Mouse (Mus musculus) hindbrain, embryonic 15.5 days (tissue): ENCODE data around the gene Vangl1. TPM values are rescaled to one million over a fixed set of nuclear protein-coding genes. Genes with fewer than 3 reads are reported as not detected.
A peak's percentile ranks its signal among the peaks of the same experiment; 100 is the strongest.

ENCODE experiments used
- ATAC-seq: fragments of 200-750 bp; cut with Nextera tagmentation; 2 replicates; pipeline ENCODE4 v1.8.0; 2017; ENCODE audit warnings: low read depth, moderate number of reproducible peaks, moderate TSS enrichment; ENCODE audit not compliant: low FRiP score
- H3K27ac ChIP-seq: fragments of 300-500 bp; sonication (generic); replicated peaks from 2 replicates; pipeline ENCODE4 v1.5.1; 2015; ENCODE audit warnings: mild to moderate bottlenecking, inconsistent platforms
- H3K27me3 ChIP-seq: fragments of 300-500 bp; sonication (generic); 2 replicates; pipeline ENCODE4 v1.6.1; 2015; ENCODE audit warnings: control low read depth, inconsistent platforms
- H3K36me3 ChIP-seq: fragments of 300-500 bp; sonication (generic); 2 replicates; pipeline ENCODE4 v1.6.1; 2015; ENCODE audit warnings: control low read depth, inconsistent platforms
- H3K4me1 ChIP-seq: fragments of 300-500 bp; sonication (generic); replicated peaks from 2 replicates; pipeline ENCODE4 v1.6.1; 2015; ENCODE audit warnings: control low read depth, inconsistent platforms
- H3K4me2 ChIP-seq: fragments of 300-500 bp; sonication (generic); 2 replicates; pipeline ENCODE4 v1.6.1; 2015; ENCODE audit warnings: moderate library complexity, mild to moderate bottlenecking, inconsistent platforms
- H3K4me3 ChIP-seq: fragments of 300-500 bp; sonication (generic); 2 replicates; pipeline ENCODE4 v1.5.1; 2015; ENCODE audit warnings: mild to moderate bottlenecking, inconsistent platforms
- H3K9ac ChIP-seq: fragments of 300-500 bp; sonication (generic); 2 replicates; pipeline ENCODE4 v1.6.1; 2015; ENCODE audit warnings: inconsistent platforms
- H3K9me3 ChIP-seq: fragments of 300-500 bp; sonication (generic); 2 replicates; pipeline ENCODE4 v1.6.1; 2016; ENCODE audit warnings: control low read depth, inconsistent platforms
- WGBS: fragments of 180-500 bp; shearing (Covaris S2); methylation state at CpG from one replicate; pipeline ENCODE4 v1.1.7; 2015; 5-methylcytosine and 5-hydroxymethylcytosine counted together
- polyA plus RNA-seq: library from polyadenylated mRNA; unstranded; fragments of >200 nt; fragmentation: Nextera tagmentation; extraction: Ambion mirVana; gene quantifications from 2 replicates; pipeline ENCODE4 v1.2.1, GENCODE M21; 2015

Vangl1 gene
- polyA plus RNA-seq, 1 experiment from 2014 or later: 9.1 TPM

GRCm38 (mm10) chr3:102197152-102197551, 7.3 kb downstream of the Vangl1 start:
- Histone ChIP-seq H3K27me3 (peaks cover 9% of the 10 kb centered on the region), H3K27ac (no peak overlapping the region), H3K36me3 (no peaks in the 10 kb centered on the region), H3K4me1 (peaks cover 51% of the 10 kb centered on the region), H3K4me3 (no peak overlapping the region), H3K9ac (no peak overlapping the region), H3K9me3 (no peaks in the 10 kb centered on the region), H3K4me2 (no peak overlapping the region)
- 83% methylated on average over 5 of the region's 5 CpGs for WGBS
- no peak for ATAC-seq

GRCm38 (mm10) chr3:102196166-102196565, 8.3 kb downstream of the Vangl1 start:
- Histone ChIP-seq H3K9ac (no peak overlapping the region), H3K4me1 (peaks cover 51% of the 10 kb centered on the region), H3K27ac (no peak overlapping the region), H3K36me3 (no peaks in the 10 kb centered on the region), H3K27me3 (peaks cover 11% of the 10 kb centered on the region), H3K4me3 (no peak overlapping the region), H3K9me3 (no peaks in the 10 kb centered on the region), H3K4me2 (no peak overlapping the region)
- 83% methylated on average over 9 of the region's 9 CpGs for WGBS
- no peak for ATAC-seq

GRCm38 (mm10) chr3:102195762-102196161, 8.7 kb downstream of the Vangl1 start:
- H3K9ac ChIP-seq: no peak overlapping the region
- no peaks in the 10 kb centered on the region for H3K36me3 ChIP-seq
- peaks cover 51% of the 10 kb centered on the region for H3K4me1 ChIP-seq
- 35% methylated on average over 2 of the region's 2 CpGs for WGBS
- ATAC-seq: no peak
- H3K27ac ChIP-seq: no peak overlapping the region
- H3K4me2 ChIP-seq: no peak overlapping the region
- peaks cover 14% of the 10 kb centered on the region for H3K27me3 ChIP-seq
- H3K4me3 ChIP-seq: no peak overlapping the region
- no peaks in the 10 kb centered on the region for H3K9me3 ChIP-seq

DNA sequence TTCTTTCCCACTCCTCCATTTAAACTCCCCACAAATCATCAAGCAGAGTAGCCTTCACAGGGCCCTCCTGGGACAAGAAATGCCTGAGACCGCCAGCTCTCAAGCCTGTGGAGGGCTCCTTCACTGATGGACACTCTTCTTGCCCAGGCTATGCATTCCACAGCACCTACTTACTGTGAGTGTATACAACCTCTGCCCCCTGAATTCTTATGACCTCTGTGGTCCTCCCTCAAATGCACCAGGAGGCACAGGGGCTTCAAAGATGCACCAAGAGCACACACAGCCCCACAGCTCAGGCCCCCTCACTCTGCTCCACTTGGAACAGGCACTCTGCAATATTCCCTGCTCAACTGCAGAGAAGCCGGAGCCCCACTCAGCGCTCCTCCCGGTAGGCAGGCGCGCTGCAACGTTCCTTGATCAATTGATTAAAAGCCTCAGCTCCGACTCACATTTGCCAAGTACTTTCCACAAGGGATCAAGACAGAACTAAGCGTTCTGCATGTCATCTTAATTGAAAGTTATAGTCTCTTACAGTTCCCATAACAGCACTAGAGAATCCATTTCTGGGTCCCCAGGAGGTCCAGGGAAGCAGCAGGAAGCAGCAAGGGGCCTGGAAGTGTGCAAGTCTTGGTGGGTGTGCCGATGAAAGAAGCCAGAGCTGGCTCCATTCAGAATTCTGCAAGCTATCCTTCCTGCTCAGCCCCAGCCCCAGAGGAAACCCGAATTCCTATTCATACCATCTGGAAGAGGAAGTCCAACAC, 10.0 kb downstream of the Vangl1 start:
- peak overlapping the region; percentile 59 for H3K27ac ChIP-seq
- peaks cover 59% of the 10 kb centered on the region for H3K4me1 ChIP-seq
- ATAC-seq: peak; percentile 49
- no peaks in the 10 kb centered on the region for H3K9me3 ChIP-seq
- no peaks in the 10 kb centered on the region for H3K36me3 ChIP-seq
- WGBS: 4% methylated on average over 11 of the region's 11 CpGs
- H3K9ac ChIP-seq: no peak overlapping the region; the same call in 1 of the 2 replicates
- H3K4me2 ChIP-seq: peak overlapping the region; percentile 37
- peaks cover 20% of the 10 kb centered on the region for H3K27me3 ChIP-seq
- H3K4me3 ChIP-seq: no peak overlapping the region

- Histone ChIP-seq H3K4me3 (no peak overlapping the region), H3K4me1 (peaks cover 56% of the 10 kb centered on the region)
- peak; percentile 33; the same call in 1 of the 2 replicates for ATAC-seq
These were observed 10.8 kb downstream of the Vangl1 start for GRCm38 (mm10) chr3:102193488-102194290.

DNA sequence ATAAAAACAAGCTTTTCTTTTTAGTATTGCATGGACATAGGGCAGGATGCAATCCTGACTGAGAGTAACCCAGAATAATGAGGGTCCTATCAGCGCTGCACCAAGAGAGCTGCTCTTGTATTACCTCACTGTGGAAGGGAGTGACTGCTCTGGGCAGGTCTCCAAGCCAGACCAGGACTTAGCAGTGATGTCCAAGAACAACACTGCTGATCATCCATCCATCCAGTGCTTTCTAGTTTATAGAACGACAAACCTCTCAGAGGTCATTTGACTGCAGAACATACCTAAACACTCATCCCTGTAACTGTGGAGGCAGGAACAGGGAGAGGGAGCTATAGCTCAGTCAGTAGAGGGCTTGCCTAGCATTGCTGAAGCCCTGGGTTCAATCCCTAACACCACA, 11.9 kb downstream of the Vangl1 start:
- H3K27ac ChIP-seq: no peak overlapping the region
- H3K4me1 ChIP-seq: peaks cover 46% of the 10 kb centered on the region
- no peak overlapping the region for H3K4me2 ChIP-seq
- no peak overlapping the region for H3K9ac ChIP-seq
- H3K4me3 ChIP-seq: no peak overlapping the region
- peaks cover 20% of the 10 kb centered on the region for H3K27me3 ChIP-seq
- no peaks in the 10 kb centered on the region for H3K36me3 ChIP-seq
- H3K9me3 ChIP-seq: no peaks in the 10 kb centered on the region
- WGBS: 58% methylated on average over 2 of the region's 2 CpGs
- no peak for ATAC-seq

More at GRCm38 (mm10) chr3:102193488-102194290, 10.8 kb downstream of the Vangl1 start:
- Histone ChIP-seq H3K27me3 (peaks cover 20% of the 10 kb centered on the region), H3K4me2 (peak overlapping the region; percentile 37), H3K9me3 (no peaks in the 10 kb centered on the region), H3K27ac (peak overlapping the region; percentile 59), H3K36me3 (no peaks in the 10 kb centered on the region), H3K9ac (0 out of 2 replicates have a peak overlapping the region, but pooled peaks have one; percentile 15)
- 3% methylated on average over 19 of the region's 20 CpGs for WGBS

DNA sequence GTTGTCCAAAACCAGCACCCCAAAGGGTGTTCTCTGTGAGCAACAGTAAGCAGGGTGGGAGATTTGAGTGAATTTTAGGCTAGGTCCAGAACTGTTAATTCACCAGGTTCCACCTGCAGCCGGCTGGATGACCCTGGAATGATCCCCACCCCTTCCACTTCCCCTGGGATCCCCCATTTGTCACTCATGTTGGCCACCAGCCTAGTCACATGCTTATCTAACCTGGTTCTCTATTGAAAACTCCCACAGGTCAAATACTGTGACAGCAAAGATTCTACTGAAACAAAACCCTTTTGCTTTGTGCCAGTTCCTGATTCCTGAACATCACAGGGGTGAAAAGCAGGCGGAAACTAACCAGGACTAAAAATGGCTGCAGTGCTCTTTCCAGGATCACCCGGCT, 12.9 kb downstream of the Vangl1 start:
- Histone ChIP-seq H3K4me3 (no peak overlapping the region), H3K9me3 (no peaks in the 10 kb centered on the region), H3K27me3 (peaks cover 20% of the 10 kb centered on the region), H3K4me1 (peaks cover 45% of the 10 kb centered on the region), H3K36me3 (no peaks in the 10 kb centered on the region), H3K27ac (no peak overlapping the region), H3K9ac (no peak overlapping the region), H3K4me2 (no peak overlapping the region)
- ATAC-seq: no peak
- 63% methylated on average over 3 of the region's 3 CpGs for WGBS

GRCm38 (mm10) chr3:102190642-102191041, 13.9 kb downstream of the Vangl1 start:
- no peak for ATAC-seq
- Histone ChIP-seq H3K4me2 (no peak overlapping the region), H3K9me3 (no peaks in the 10 kb centered on the region)

DNA sequence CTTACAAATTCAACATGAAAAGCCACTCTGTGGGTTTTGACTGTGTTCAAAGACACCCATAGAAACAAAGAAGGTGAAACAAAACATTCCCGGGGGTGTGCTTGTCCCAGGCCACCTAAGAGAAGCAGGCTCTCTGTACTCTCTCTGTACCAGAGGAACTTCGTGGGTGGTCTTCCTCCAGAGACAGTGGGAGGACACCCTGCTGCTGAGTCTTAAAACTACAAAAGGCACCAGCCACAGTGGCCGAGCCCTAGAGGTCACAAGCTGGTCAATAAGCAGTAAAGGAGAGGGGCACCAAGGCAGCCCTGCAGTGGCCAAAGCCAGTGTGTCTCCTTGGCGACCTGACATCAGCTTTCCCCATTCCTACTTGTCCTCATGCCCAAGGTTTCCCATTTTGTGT, 14.5 kb downstream of the Vangl1 start:
- Histone ChIP-seq H3K27ac (no peak overlapping the region), H3K4me2 (no peak overlapping the region), H3K4me1 (peaks cover 41% of the 10 kb centered on the region), H3K4me3 (no peak overlapping the region), H3K27me3 (peaks cover 17% of the 10 kb centered on the region), H3K36me3 (0 out of 2 replicates have a peak, but pooled peaks cover 3% of the 10 kb centered on the region), H3K9ac (no peak overlapping the region), H3K9me3 (no peaks in the 10 kb centered on the region)
- no peak for ATAC-seq
- WGBS: 10% methylated on average over 4 of the region's 4 CpGs

More at GRCm38 (mm10) chr3:102190642-102191041, 13.9 kb downstream of the Vangl1 start:
- Histone ChIP-seq H3K4me1 (peaks cover 45% of the 10 kb centered on the region), H3K27ac (no peak overlapping the region), H3K36me3 (0 out of 2 replicates have a peak, but pooled peaks cover 3% of the 10 kb centered on the region), H3K27me3 (peaks cover 20% of the 10 kb centered on the region), H3K9ac (no peak overlapping the region), H3K4me3 (no peak overlapping the region)

DNA sequence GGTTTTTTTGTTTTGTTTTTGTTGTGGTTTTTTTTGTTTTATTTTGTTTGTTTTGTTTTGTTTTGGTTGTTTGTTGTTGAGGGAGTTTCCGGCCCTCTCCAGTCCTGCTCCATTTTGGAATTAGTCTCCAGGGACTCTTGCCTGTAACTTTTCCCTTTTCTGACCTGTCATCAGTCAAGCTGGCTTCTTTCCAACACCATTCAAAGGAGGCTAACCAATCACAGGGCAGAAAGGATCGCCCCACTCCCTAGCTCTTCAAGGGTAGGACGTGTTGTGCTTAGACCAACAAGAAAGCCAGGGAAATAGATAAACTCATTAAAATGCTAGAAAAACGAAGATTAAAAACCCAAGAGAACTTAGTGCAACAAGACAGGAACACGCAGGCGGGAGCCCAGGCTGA, 15.5 kb downstream of the Vangl1 start:
- Histone ChIP-seq H3K4me1 (peaks cover 31% of the 10 kb centered on the region), H3K4me3 (no peak overlapping the region), H3K27ac (no peak overlapping the region), H3K27me3 (peaks cover 17% of the 10 kb centered on the region), H3K9me3 (no peaks in the 10 kb centered on the region), H3K36me3 (0 out of 2 replicates have a peak, but pooled peaks cover 3% of the 10 kb centered on the region), H3K4me2 (no peak overlapping the region), H3K9ac (no peak overlapping the region)
- no peak for ATAC-seq
- 13% methylated on average over 6 of the region's 6 CpGs for WGBS

DNA sequence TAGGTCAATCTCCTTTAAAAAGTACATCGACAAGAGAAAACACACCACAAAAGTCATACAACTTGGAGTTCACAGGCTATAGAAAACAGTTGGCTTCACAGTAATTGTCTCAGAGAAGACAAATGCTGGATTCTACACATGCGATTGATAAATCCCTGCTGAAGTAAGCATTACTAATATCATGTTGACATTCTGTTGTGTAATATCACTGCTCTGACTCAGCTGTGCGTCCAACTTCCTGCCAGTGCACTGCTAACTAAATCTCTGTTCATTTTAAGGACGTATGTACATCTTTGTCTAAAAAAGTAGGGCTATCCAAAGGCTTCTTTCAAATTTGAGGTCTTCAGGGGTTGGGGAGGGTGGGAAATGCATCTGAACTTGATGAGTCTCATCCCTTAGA, 17.1 kb downstream of the Vangl1 start:
- H3K9me3 ChIP-seq: no peaks in the 10 kb centered on the region
- 79% methylated on average over 4 of the region's 4 CpGs for WGBS
- H3K4me2 ChIP-seq: no peak overlapping the region
- H3K36me3 ChIP-seq: 0 out of 2 replicates have a peak, but pooled peaks cover 3% of the 10 kb centered on the region
- H3K4me1 ChIP-seq: peaks cover 15% of the 10 kb centered on the region
- H3K27me3 ChIP-seq: peaks cover 16% of the 10 kb centered on the region
- no peak overlapping the region for H3K9ac ChIP-seq
- no peak for ATAC-seq
- H3K27ac ChIP-seq: no peak overlapping the region
- no peak overlapping the region for H3K4me3 ChIP-seq

DNA sequence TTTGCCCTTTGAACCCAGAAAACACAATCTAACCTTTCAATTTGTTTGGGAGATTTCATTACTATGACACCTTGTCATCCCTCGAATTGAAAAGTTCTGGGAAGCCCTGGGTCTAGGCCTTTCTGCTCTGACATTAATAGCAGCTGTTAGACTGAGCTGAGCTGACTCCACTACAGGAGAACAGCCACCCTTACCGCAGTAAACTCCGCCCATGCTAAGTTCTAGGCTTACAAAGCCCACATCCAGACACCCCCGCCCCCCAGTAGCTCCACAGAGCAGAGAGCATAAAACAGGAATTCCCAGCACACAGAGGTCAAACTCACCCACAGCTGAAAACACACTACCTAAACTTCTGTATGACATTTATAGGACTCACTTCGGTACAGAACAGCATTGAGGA, 19.8 kb downstream of the Vangl1 start:
- no peak overlapping the region for H3K4me2 ChIP-seq
- H3K27me3 ChIP-seq: no peaks in the 10 kb centered on the region
- 85% methylated on average over 5 of the region's 5 CpGs for WGBS
- no peak for ATAC-seq
- 0 out of 2 replicates have a peak, but pooled peaks cover 3% of the 10 kb centered on the region for H3K36me3 ChIP-seq
- H3K9me3 ChIP-seq: no peaks in the 10 kb centered on the region
- H3K4me1 ChIP-seq: peaks cover 5% of the 10 kb centered on the region; the same call in 1 of the 2 replicates
- H3K9ac ChIP-seq: no peak overlapping the region
- H3K4me3 ChIP-seq: no peak overlapping the region
- H3K27ac ChIP-seq: no peak overlapping the region
